Mouse (Mus musculus) small intestine, adult 2 months (tissue): ENCODE measurements at regions not wholly inside any gene's neighbourhood (a gene's known extent, or its start where the extent isn't known, plus 50 kb on each side); places are given as distances from the start of the nearest gene placed in this dataset.

Source experiments
- CTCF ChIP-seq: fragments of 200-500 bp; IDR thresholded peaks from 2 replicates; pipeline ENCODE4 v1.5.1; 2012; ENCODE audit warnings: low read depth, mild to moderate bottlenecking, control low read depth, inconsistent platforms, low read length, moderate library complexity, mixed read lengths; ENCODE audit not compliant: insufficient replicate concordance, insufficient read length; ENCODE audit errors: extremely low read depth
- POLR2A ChIP-seq: fragments of 200-500 bp; IDR thresholded peaks from 2 replicates; pipeline ENCODE4 v1.6.1; 2012; ENCODE audit warnings: low read depth, mild to moderate bottlenecking, control low read depth, inconsistent platforms, low read length, moderate library complexity

GRCm38 (mm10) chr13:52172706-52173346 lies 326.3 kb downstream of the Gadd45g start:
- TF ChIP-seq CTCF (no peak), POLR2A (no peak)
